Mouse (Mus musculus) cerebellum, adult 9-10 months (tissue): ENCODE data around the gene Sowahb.
A peak's percentile ranks its signal among the peaks of the same experiment; 100 is the strongest.

Experiments used
- DNase-seq: peaks from one replicate; pipeline ENCODE4 v3.0.0; 2022

The Sowahb gene

DNA sequence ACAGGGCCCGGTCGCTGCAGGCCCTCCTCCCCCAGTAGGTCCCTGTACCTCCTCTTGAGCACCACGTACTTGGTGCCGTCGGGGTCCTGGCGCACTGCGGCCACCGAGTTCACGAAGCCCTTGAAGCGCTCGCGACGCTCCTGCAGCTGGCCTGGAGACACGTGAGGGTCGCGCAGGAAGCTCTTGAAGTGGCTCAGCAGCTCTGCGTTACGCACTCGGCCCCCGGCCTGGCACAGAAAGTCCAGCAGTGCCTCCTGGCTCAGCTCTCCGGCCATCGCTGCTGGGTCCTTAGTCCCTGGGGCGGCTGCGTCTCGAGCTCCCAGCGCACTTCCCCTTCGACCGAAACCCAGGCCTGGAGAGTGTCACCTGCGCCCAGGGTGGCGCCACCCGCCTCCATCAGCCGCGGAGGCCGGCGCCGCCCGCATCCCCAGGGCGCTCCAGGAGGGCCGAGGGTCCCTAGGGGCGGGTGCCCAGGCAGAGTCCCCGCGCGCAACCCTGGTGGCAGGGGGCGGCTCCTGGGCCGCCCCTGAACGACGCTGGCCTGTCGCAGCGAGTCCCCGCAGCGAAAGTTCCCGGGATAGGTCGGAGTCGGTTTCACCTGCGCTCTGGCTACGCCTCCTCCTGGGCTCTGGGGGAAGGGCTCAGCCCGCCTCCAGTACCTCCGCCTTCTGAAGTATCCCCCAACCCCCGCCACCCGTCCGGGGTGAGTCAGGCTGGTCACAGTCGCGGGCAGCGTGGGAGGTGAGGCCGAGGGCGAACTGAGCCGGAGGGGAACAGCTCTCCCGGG lies at the start of gene Sowahb:
Gene Sowahb (minus strand): TSS at position 439 of the 787 bp plus-strand sequence.
- peak; percentile 89 for DNase-seq

DNA sequence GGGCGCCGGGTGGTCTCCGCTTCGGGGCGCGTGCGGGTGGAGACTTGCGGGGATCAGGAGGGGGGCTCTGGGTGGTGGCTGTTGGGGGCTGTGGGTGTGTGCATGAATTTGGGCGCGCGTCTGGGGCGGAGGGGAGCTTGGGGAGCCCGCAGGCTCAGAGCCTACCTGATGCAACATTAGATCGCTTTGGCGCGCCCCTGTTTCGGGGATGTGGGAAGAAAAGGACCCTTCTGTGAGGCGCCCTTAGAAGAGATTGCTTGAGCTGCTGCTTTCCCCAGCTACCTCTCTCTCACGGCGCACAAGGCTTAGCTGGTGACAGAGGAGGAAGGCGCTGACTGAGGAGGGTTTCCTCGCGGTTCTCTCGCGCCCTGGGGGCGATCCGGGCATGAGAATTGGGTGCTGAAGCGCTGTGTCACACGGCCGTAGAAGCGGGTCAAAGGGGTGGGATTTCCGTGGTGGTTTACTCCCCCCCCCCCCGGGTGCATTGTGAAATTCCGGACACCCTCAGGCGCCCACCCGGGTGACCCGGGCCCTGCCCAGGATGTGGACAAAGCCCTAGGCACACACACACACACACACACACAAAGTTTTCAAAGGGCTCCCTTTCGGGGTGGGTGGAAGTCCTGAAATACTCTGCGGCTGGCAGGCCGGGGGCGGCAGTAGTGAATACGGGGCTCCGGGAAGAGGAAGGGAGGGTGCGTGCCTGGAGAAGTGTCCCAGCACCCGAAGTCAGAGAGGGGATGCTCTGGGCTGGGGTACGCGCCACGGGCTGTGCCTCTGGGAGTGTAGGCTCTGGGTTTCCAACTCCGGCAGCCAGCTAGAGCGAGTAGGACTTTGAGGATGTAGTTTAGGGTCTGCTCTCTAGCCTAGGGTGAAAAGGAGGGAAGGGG lies 49.1 kb upstream of the Sowahb start:
- DNase-seq: peak; percentile 44

DNA sequence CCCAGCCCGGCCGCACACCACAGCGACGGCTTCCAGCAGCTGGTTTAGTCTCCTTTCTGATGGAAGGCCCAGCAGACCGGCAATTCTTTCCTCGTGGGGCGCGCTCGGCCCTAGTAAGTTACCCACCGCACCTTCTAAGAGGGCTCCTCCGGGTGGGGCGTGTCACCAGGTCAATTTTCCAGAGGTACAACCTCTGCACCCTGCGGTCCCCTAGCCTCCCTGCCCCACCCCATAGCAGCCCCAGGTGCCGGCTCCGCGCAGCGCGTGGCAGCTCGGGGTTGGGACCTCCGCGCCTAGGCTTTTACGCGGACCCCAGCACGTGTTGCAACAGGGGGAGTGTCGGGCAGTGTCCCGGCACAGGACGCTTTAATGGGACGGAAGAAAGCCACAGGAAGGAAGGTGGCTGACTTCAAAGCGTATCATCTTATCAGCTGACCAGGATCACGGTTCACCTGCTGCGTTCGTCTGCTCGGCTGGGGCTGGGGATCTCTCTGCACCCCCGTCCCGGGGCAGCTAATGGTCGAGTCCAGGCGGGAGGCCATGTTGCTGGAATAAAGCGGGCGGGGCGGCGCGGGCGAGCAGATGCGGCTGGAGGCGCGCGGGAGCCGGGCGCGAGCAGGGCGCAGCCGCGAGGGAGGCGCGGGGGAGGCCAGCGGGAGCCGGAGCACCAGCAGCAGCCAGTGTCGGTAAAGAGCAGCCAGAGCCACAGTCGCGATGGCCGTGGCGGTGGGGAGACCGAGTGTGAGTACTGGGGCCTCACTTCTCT lies 48.2 kb upstream of the Sowahb start, which contains the start of gene Sept11:
Gene Sept11 (plus strand): TSS at position 581 of the 766 bp plus-strand sequence.
- DNase-seq: peak; percentile 95

DNA sequence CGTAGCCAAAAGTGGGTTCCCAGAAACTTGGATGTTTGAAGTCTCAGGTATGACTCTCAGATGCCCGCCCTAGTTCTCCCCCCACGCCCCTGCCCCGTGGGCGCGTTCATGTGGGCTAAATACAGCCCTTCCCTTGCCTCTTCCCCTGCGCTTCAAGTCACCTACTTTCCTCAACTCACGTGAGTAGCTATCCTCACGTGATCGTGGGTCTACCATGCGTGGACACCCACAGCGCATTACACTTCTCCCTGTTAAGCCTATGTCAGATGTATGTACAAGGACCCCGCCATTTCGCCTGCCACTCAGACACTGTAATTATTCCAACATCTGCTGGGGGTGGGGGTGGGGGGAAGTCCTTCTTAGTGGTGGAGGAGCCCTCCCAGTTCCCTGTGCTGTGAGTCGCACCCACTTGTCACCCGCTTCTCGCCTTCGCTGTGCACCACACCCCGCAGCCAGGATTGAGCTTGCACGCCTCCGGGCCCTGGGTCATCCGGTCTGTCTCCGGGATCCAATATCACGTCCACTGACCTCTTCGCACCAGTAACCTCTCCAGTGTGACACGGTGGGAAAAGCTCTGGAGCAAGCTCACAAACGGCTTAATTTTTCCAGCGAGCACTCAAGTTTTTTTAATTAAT lies 47.4 kb upstream of the Sowahb start:
- peak; percentile 61 for DNase-seq

DNA sequence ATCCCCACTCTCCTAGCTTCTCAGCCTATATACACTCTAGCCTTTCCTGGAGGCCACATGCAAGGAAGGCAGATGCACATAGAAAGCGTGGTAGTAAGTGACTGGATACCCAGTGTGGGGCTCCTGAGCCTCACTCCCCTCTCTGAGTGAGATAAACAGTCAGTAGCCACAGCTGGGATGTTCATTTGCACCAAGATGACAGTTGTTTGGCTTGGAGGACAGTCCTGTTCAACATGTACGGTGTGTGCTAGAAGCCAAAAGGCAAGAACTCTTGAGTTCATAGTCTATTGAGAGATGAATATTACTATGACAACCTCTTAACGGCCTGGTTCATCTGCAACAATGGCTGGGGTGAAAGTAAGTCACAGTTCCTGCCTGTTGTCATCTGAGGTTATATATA lies 46.4 kb upstream of the Sowahb start:
- DNase-seq: no peak

DNA sequence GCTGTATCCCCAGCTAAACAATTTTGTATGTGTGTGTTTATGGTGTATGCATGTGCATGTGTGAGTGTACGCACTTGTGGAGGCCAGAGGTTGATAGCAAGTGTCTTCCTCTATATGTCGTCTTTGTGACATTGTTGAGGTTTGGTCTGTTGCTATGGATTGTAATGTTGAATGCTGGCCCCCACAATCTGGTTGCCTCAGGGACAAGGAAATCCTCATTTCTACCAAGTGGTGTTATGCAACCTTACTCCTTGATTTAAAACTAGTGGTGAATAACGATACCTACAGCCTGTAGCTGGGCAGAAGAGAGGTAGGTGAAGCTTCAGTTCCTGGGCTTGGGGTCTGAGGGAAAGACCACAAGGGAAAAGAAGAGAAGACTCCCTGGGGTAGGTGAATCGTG lies 41.1 kb upstream of the Sowahb start:
- DNase-seq: no peak

DNA sequence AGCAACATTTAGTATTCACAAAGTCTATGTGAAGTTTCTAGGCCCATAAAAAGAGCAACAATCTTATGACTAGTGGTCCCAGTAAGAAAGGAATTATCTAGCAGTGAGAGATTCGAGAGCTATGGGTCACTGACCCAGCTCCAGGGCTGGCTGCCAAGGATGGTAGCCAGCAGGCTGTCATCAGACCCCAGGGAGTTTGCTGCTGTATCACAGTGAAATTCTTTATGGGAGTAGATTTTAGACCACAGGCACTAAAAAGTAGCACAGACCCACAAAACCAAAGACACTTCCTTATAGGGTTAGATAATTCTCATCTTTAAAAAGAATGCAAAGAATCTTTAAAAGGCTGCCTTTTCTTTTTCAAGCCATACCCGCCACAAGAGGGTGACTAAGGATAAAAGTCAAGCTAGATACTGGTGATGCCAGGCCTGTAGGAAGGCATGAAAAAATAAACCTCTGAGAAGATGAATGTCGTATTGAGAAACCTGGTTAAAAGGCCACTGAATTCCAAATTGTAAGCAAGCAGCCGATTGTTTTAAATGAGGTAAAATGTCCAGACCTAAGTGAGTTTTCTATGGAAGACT lies 40.3 kb upstream of the Sowahb start:
- DNase-seq: no peak

DNA sequence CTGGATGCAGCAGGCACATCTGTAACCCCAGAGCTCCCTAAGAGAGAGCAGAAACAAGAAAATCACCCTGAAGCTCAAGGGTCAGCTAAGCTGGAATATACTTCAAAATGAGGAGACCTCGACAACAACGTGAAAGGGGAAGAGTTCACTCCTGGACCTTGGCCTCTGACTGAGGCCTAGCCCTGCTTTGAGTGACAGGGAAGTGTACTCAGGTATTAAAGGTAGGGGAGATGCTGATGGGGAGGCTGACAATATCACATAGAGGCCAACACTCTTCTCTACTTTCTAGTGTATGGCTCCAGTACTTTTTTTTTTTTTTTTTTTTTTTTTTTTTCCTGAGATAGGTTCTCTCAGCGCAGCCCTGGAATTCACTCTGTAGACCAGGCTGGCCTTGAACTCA lies 34.8 kb upstream of the Sowahb start:
- no peak for DNase-seq

DNA sequence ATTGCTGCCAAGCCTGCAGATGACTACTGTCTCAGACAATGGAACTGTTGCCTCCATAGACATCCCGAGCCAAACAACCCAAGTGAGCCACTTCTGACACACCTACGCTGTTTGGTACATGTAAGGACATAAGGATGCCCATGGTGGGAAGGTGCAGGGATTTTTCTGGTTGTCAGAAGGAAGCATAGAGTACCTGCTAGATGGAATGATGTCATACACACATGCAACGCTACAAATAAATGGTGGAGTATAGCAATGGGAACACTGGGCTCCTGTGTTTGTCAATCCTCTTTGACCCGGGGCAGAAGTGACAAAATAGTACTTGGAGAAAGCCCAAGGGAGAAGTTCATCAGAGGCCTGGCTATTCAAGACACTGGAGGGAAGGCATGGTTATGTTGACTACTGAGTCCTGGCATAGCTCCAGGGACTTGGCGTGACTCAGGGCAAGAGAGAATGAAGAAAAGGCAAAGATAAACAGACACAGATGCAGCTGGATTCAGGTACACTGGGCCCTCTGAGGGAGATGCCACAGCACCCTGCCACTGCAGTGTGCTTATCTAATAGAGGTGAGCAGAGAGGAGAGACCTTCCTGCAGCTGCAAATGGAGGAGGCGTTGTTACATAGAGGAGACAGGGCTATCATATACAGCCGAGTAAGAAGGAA lies 33.0 kb upstream of the Sowahb start:
- DNase-seq: no peak

DNA sequence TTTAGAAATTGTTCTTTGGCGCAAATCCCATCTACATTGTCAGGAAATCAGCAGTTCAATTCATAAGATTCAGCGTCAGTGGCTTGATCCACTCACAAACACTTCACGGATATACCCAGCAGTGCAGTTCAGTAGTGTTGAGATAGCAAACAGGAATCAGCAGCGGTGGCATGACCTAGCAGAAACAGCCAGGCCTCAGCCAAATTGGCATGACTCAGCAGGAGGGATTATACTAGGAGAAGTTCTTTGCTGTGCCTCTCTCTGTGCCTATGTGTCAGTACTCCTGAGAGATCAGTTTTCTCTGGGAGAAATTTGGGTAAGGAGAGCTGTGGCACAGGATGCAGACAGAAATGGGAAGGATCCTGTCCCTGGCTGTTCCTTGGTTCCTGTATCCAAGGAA lies 16.0 kb upstream of the Sowahb start:
- DNase-seq: no peak

DNA sequence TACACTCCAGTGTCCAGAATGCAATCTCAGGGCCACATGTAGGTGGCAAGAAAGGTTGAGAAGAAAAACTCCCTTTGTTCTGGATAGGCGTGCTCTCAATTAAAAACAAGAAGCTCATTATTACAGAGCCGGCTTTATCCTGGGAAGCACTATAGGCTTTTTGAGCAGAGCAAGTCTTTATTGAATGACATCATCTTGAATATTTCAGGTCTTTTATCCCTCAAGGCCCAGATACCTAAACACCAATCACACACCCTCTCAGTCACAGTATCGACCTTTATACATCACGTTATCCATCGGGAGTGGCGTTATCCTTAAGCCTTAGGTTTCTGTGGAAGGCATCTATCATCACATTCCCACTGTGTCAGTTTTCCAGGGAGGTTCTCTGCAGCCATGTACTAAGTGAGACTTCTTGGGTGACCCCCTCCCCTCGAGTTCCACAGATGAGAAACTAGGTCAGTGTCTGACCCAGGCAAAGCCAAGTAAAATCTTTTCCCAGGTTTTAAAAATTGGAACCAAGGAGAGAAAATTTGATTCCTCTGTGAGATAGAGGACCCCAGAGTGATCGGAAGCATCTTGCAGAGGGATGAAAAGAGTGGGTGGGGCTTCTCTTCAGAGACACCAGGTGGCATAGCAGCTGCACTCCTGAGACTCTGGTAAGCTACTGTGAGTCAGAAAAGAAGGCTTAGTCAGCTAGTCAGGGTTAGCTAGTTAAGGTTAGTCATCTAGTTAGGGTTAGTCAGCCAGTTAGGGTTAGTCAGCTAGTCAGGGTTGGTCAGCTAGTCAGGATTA lies 9.0 kb upstream of the Sowahb start:
- peak; percentile 28 for DNase-seq

DNA sequence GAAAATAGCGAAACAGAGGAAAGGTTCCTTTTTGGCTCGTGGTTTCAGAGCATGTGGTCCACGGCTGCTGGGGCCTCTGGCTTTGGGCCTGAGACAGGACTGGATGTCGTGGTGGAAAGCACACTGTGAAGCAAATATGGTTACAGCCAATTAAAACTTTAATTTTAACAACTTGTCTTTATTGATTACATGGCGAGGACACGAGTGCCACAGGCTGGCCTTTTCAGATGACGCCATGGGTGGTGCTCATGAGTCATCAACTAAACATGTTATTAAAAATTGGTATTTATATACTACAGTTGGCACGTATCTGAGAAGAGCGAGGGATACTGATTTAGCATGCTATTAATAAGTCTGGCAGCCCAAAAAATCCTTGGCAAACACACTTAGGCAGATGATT lies 7.1 kb upstream of the Sowahb start:
- DNase-seq: peak; percentile 88

DNA sequence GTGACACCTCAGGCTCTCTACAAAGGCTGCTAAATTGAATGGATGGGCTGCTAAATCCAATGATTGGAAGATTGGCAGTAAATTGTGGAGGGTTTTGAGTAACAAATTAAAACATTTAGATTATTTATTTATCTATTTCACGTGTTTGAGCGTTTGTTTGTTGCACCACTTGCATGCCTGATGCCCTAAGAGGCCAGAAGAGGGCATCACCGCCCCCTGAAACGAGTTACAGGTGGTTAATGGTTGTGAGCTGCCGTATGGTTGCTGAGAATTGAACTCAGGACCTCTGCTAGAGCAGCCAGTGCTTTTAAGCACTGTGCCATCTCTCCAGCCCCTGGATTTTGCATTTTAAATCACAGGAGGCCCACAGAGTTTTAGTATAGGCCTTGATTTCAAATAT lies 6.2 kb upstream of the Sowahb start:
- peak; percentile 46 for DNase-seq

DNA sequence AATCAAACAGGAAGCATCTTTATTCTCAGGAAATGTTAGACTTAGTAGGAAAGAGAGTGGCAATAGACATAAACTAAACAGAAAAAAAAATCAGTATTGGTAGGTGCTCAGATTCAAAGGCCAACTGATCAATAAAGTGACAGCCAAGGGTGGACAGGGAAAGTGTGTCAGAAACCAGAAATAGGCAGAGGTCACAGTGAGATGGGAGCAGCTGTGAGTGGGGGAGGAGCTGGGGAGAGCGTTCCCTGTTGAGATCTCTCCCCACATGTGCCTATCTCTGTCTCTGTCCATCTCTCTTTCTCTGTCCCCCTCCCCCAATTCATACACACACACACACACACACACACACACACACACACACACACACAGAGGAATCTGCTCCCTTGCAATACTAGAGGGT lies 5.1 kb upstream of the Sowahb start:
- peak; percentile 56 for DNase-seq

DNA sequence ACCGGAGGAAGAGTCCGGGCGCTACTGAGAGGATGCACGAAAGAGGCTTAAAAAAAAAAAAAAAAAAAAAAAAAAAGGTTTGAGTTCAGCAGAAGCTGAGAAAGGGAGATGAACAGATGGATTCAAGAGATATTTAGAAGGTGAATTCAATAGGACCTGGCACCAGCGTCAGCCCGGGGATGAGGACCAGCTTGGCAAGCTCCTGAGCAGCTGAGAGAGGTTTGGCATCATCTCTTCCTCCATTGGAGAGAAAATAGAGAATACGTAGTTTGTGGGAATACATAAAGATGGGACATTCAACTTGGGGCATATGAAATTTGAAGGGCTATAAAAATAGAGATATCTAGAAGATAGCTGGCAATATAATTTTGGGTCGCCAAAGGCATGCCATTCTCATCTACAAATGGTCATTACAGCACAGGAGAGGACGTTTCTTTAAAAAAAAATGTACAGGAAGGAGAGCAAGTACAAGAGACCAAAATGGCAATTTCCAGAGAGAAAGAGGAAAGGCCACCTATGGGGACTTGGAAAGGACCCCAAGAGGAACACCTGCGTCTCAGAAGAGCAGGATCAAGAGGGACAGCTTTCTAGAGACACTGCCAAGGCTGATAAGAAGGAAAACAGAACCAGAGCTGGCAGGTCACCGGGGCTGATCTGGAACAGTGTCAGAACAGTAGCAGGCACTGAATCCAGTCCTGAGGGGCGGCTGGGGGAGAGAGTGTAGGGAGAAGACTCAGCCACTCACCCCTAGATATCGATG lies 3.8 kb upstream of the Sowahb start:
- DNase-seq: peak; percentile 95

DNA sequence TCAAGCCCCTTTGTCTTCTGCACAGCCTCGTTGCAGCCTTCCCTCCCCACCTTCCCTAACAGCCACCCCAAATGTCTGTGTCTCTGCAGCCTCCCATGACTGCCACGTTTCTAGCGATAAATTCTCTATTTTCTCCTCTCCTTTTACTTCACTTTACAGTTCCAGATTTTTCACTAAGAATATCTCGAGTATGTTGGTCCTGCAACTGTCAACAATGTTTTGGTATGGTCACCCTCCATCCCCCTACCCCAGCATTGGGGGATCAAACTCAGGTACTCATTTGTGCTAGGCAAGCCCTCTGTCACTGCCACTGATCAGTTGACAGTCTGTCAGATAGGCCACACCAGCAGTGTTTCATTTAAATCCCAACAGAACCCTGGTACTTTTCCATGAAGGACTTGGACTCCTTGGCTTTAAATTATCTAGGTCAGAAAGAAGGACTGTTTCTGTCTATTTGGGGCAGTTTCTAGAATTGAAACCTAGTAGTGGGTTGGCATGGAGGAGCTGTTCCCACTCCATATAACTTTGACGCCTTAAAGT lies 1.6 kb upstream of the Sowahb start:
- peak; percentile 80 for DNase-seq

DNA sequence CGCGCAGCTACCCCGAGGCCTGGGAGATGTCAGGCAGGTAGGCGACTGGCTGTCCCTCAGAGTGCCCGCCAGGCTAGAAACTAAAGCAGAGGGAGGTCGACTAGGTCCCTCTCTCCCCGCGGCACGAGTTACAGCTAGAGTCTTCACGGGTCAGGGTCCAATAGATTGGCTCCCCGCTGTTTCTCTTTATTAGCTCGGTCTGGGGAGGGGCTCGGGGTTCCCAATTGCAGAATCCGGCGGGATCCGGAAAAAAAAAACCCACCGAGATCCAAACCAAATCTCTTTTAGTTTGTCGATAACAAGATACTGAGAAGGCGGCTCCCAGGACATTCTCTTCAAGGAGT lies 521 bp upstream of the Sowahb start:
- DNase-seq: no peak

DNA sequence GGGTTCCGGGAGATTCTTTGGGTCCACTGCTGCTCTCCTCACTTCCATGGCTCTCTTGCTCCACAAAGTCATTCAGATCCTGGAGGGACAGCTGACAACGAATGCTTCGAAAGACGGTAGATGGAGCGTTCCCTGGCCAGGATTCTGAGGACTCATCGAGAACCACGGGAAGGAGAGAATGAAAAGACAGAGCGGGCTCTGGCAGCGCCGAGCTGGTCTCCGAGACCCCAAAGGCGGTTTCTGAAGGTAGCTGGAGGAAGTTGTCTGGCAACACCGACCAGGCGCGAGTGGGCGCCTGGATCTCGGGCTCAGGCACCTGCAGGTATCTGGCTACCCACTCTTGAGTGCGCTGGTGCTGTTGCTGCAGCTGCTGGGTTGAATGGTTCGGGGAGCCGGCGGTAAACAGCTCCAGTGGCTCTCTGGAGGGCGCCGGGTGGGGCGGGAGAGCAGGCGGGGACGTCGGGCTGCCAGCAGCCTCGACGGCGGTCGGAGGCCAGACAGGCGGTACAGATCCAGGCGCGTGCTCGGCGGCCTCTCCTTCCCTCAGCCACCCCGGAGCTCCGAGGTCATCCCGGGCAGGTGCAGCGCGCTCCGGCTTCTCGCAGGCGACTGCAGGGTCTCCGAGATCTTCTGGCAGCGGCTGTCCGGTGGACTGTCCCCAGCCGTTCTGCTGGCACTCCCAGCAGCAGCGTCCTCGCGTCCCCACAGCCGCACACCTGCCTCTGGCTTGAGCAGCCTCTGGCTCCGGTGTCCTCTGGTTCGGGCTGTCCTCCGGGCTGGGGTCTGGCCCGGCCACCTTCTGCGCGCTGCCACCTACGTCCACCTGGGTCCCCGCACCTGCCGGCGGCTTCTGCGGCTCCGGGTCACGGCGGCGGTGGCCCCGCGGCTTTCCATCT lies 886 bp downstream of the Sowahb start:
- peak; percentile 51 for DNase-seq
